Mouse (Mus musculus) kidney, postnatal 0 days (tissue): ENCODE results near the gene Tmem121b. TPM values are rescaled to one million over a fixed set of nuclear protein-coding genes. Genes with fewer than 3 reads are reported as not detected.

Experiments used
- ATAC-seq: fragments of 200-750 bp; cut with Nextera tagmentation; replicated peaks from 2 replicates; pipeline ENCODE4 v1.8.0; 2017; ENCODE audit warnings: low read depth, moderate number of reproducible peaks, moderate TSS enrichment, moderate library complexity; ENCODE audit not compliant: low FRiP score
- DNase-seq: peaks from one replicate; pipeline ENCODE4 v3.0.0-alpha.2; 2016; ENCODE audit warnings: low spot score
- H3K27ac ChIP-seq: fragments of 300-500 bp; sonication (generic); 2 replicates; pipeline ENCODE4 v1.5.1; 2014; ENCODE audit warnings: mild to moderate bottlenecking
- H3K27me3 ChIP-seq: fragments of 300-500 bp; sonication (generic); 2 replicates; pipeline ENCODE4 v1.6.1; 2014; ENCODE audit warnings: low read length, mixed read lengths; ENCODE audit not compliant: insufficient read depth
- H3K36me3 ChIP-seq: fragments of 300-500 bp; sonication (generic); 2 replicates; pipeline ENCODE4 v1.6.1; 2014; ENCODE audit warnings: low read length, mixed read lengths; ENCODE audit not compliant: insufficient read depth
- H3K4me1 ChIP-seq: fragments of 300-500 bp; sonication (generic); replicated peaks from 2 replicates; pipeline ENCODE4 v1.6.1; 2014; ENCODE audit warnings: antibody characterized with exemption, low read length, mixed read lengths; ENCODE audit not compliant: insufficient read depth
- H3K4me2 ChIP-seq: fragments of 300-500 bp; sonication (generic); 2 replicates; pipeline ENCODE4 v1.6.1; 2014; ENCODE audit warnings: mild to moderate bottlenecking, low read length, moderate library complexity, mixed read lengths
- H3K4me3 ChIP-seq: fragments of 300-500 bp; sonication (generic); replicated peaks from 2 replicates; pipeline ENCODE4 v1.5.1; 2014; ENCODE audit warnings: low read depth, low read length
- H3K9ac ChIP-seq: fragments of 300-500 bp; sonication (generic); 2 replicates; pipeline ENCODE4 v1.6.1; 2014; ENCODE audit warnings: low read depth, low read length
- H3K9me3 ChIP-seq: fragments of 300-500 bp; sonication (generic); replicated peaks from 2 replicates; pipeline ENCODE4 v1.6.1; 2016; ENCODE audit warnings: low read length, inconsistent platforms, mixed read lengths
- CTCF ChIP-seq: IDR thresholded peaks from 2 replicates; pipeline ENCODE4 v1.5.1; 2016; ENCODE audit warnings: antibody characterized with exemption, low read depth, mild to moderate bottlenecking, moderate library complexity
- WGBS: fragments of 180-500 bp; shearing (Covaris S2); extraction: QIAGEN DNeasy Blood & Tissue Kit; methylation state at CpG from one replicate; pipeline ENCODE4 v1.1.7; 2014; 5-methylcytosine and 5-hydroxymethylcytosine counted together
- polyA plus RNA-seq: library from polyadenylated mRNA; unstranded; fragments of >200 nt; fragmentation: Nextera tagmentation; extraction: Ambion mirVana; gene quantifications from 2 replicates; pipeline ENCODE4 v1.2.1, GENCODE M21; 2015

The Tmem121b gene
- polyA plus RNA-seq, 1 experiment from 2014 or later, result 0.12 TPM

GRCm38 (mm10) chr6:120516879-120517278 is 23.3 kb upstream of the Tmem121b start:
- Histone ChIP-seq H3K9me3 (no peaks in the 10 kb centered on the region), H3K4me1 (no peaks in the 10 kb centered on the region), H3K27ac (no peak overlapping the region), H3K4me3 (no peak overlapping the region), H3K4me2 (no peak overlapping the region), H3K9ac (no peak overlapping the region), H3K27me3 (no peaks in the 10 kb centered on the region), H3K36me3 (peaks cover 23% of the 10 kb centered on the region; the same call in 1 of the 2 replicates)
- 85% methylated on average over 6 of the region's 6 CpGs for WGBS
- no peak for ATAC-seq
- DNase-seq, result no peak
- no peak for TF ChIP-seq CTCF

- Histone ChIP-seq H3K4me3 (no peak overlapping the region), H3K27ac (no peak overlapping the region), H3K27me3 (no peaks in the 10 kb centered on the region), H3K36me3 (peaks cover 23% of the 10 kb centered on the region; the same call in 1 of the 2 replicates), H3K4me2 (no peak overlapping the region), H3K9me3 (no peaks in the 10 kb centered on the region), H3K4me1 (no peaks in the 10 kb centered on the region), H3K9ac (no peak overlapping the region)
- DNase-seq (no peak), ATAC-seq (no peak)
- TF ChIP-seq CTCF, result no peak
- WGBS, result 94% methylated on average over 4 of the region's 4 CpGs
Measured at GRCm38 (mm10) chr6:120516422-120516821, 22.8 kb upstream of the Tmem121b start.

GRCm38 (mm10) chr6:120511212-120511611 is 17.6 kb upstream of the Tmem121b start:
- H3K9ac ChIP-seq, result no peak overlapping the region
- H3K4me1 ChIP-seq, result no peaks in the 10 kb centered on the region
- H3K27me3 ChIP-seq, result no peaks in the 10 kb centered on the region
- H3K9me3 ChIP-seq, result no peaks in the 10 kb centered on the region
- TF ChIP-seq CTCF, result no peak
- H3K4me3 ChIP-seq, result no peak overlapping the region
- DNase-seq, result no peak
- no peak overlapping the region for H3K27ac ChIP-seq
- ATAC-seq, result no peak
- H3K36me3 ChIP-seq, result peaks cover 8% of the 10 kb centered on the region; the same call in 1 of the 2 replicates
- no peak overlapping the region for H3K4me2 ChIP-seq
- 77% methylated on average over 6 of the region's 6 CpGs for WGBS

GRCm38 (mm10) chr6:120510425-120510824 is 16.8 kb upstream of the Tmem121b start:
- Histone ChIP-seq H3K36me3 (peaks cover 8% of the 10 kb centered on the region; the same call in 1 of the 2 replicates), H3K4me2 (no peak overlapping the region), H3K27ac (no peak overlapping the region), H3K9me3 (no peaks in the 10 kb centered on the region), H3K27me3 (no peaks in the 10 kb centered on the region), H3K9ac (no peak overlapping the region), H3K4me3 (no peak overlapping the region), H3K4me1 (no peaks in the 10 kb centered on the region)
- TF ChIP-seq CTCF, result no peak
- no peak for DNase-seq
- 85% methylated on average over 8 of the region's 8 CpGs for WGBS
- ATAC-seq, result no peak

GRCm38 (mm10) chr6:120509975-120510374 is 16.4 kb upstream of the Tmem121b start:
- no peak for TF ChIP-seq CTCF
- no peaks in the 10 kb centered on the region for H3K27me3 ChIP-seq
- WGBS, result 78% methylated on average over 7 of the region's 7 CpGs
- no peak for ATAC-seq
- no peak overlapping the region for H3K4me3 ChIP-seq
- H3K9ac ChIP-seq, result no peak overlapping the region
- H3K4me1 ChIP-seq, result no peaks in the 10 kb centered on the region
- peaks cover 5% of the 10 kb centered on the region; the same call in 1 of the 2 replicates for H3K36me3 ChIP-seq
- H3K27ac ChIP-seq, result no peak overlapping the region
- no peak for DNase-seq
- no peak overlapping the region for H3K4me2 ChIP-seq
- H3K9me3 ChIP-seq, result no peaks in the 10 kb centered on the region

- H3K9me3 ChIP-seq, result no peaks in the 10 kb centered on the region
- H3K36me3 ChIP-seq, result peaks cover 5% of the 10 kb centered on the region; the same call in 1 of the 2 replicates
- no peaks in the 10 kb centered on the region for H3K27me3 ChIP-seq
- no peaks in the 10 kb centered on the region for H3K4me1 ChIP-seq
- H3K4me2 ChIP-seq, result no peak overlapping the region
- TF ChIP-seq CTCF, result no peak
- H3K27ac ChIP-seq, result no peak overlapping the region
- 71% methylated on average over 4 of the region's 4 CpGs for WGBS
- no peak for ATAC-seq
- H3K9ac ChIP-seq, result no peak overlapping the region
- DNase-seq, result no peak
- no peak overlapping the region for H3K4me3 ChIP-seq
Measured at GRCm38 (mm10) chr6:120508645-120509044, 15.0 kb upstream of the Tmem121b start.

- DNase-seq, result no peak
Measured at GRCm38 (mm10) chr6:120505531-120505930, 11.9 kb upstream of the Tmem121b start.

More at GRCm38 (mm10) chr6:120505531-120505930, 11.9 kb upstream of the Tmem121b start:
- no peak for ATAC-seq
- Histone ChIP-seq H3K4me2 (no peak overlapping the region), H3K9me3 (no peaks in the 10 kb centered on the region), H3K4me1 (no peaks in the 10 kb centered on the region), H3K36me3 (no peaks in the 10 kb centered on the region), H3K27me3 (no peaks in the 10 kb centered on the region), H3K9ac (no peak overlapping the region), H3K27ac (no peak overlapping the region), H3K4me3 (no peak overlapping the region)
- no peak for TF ChIP-seq CTCF
- WGBS, result 65% methylated on average over 4 of the region's 4 CpGs
